Mouse (Mus musculus) urinary bladder, postnatal 36 days (tissue): Measurements from ENCODE around the gene Csf2ra.
"Not testable (repeated sequence)": the region's sequence is repeated elsewhere in the genome, so short reads cannot be mapped to it uniquely, and the experiment has no call there.

Source experiments
- DNase-seq, 2 experiments: peaks; one replicate each; pipeline ENCODE4 v3.0.0; 2022; ENCODE audit warnings: low spot score in 2 of 2, mixed read lengths in 1 of 2

Csf2ra gene

GRCm38 (mm10) chr19:61227941-61228701 lies at the start of gene Csf2ra:
Gene Csf2ra (minus strand): TSS chr19:61228429.
- peak in 1 of 2 experiments; percentile 4 for DNase-seq

GRCm38 (mm10) chr19:61275446-61275845 lies 47.2 kb upstream of the Csf2ra start:
- DNase-seq, result no peak

GRCm38 (mm10) chr19:61269141-61269540 lies 40.9 kb upstream of the Csf2ra start:
- DNase-seq, result not testable (repeated sequence)

- DNase-seq, result no peak
Measured at GRCm38 (mm10) chr19:61267141-61267540, 38.9 kb upstream of the Csf2ra start.

- DNase-seq, result no peak
Measured at GRCm38 (mm10) chr19:61266651-61267050, 38.4 kb upstream of the Csf2ra start.

GRCm38 (mm10) chr19:61266246-61266615 lies 38.0 kb upstream of the Csf2ra start:
- peak; percentile 6 to 15 for DNase-seq

GRCm38 (mm10) chr19:61265349-61266245 lies 37.4 kb upstream of the Csf2ra start:
- DNase-seq, result peak; percentile 25 to 44

- DNase-seq, result no peak
Measured at GRCm38 (mm10) chr19:61264933-61265332, 36.7 kb upstream of the Csf2ra start.

- no peak for DNase-seq
Measured at GRCm38 (mm10) chr19:61264227-61264626, 36.0 kb upstream of the Csf2ra start.

GRCm38 (mm10) chr19:61261241-61261640 lies 33.0 kb upstream of the Csf2ra start:
- no peak for DNase-seq

- DNase-seq, result no peak
Measured at GRCm38 (mm10) chr19:61257733-61258132, 29.5 kb upstream of the Csf2ra start.

GRCm38 (mm10) chr19:61256166-61256887 lies 28.1 kb upstream of the Csf2ra start:
- no peak for DNase-seq

GRCm38 (mm10) chr19:61247334-61247733 lies 19.1 kb upstream of the Csf2ra start:
- not testable (repeated sequence) for DNase-seq

GRCm38 (mm10) chr19:61244721-61245436 lies 16.6 kb upstream of the Csf2ra start:
- no peak for DNase-seq

GRCm38 (mm10) chr19:61237967-61238366 lies 9.7 kb upstream of the Csf2ra start:
- no peak for DNase-seq

- no peak for DNase-seq
Measured at GRCm38 (mm10) chr19:61234532-61234931, 6.3 kb upstream of the Csf2ra start.

- peak; percentile 79 to 85 for DNase-seq
Measured at GRCm38 (mm10) chr19:61226928-61227854, 1.0 kb downstream of the Csf2ra start.

GRCm38 (mm10) chr19:61226401-61226927 lies 1.8 kb downstream of the Csf2ra start:
- peak; percentile 50 to 67 for DNase-seq

- peak; percentile 71 to 78 for DNase-seq
Measured at GRCm38 (mm10) chr19:61225526-61226400, 2.5 kb downstream of the Csf2ra start.
